Mouse (Mus musculus) limb, embryonic 10.5 days (tissue): ENCODE data around the gene Slc28a3. TPM values are rescaled to one million over a fixed set of nuclear protein-coding genes. Genes with fewer than 3 reads are reported as not detected.
A peak's percentile ranks its signal among the peaks of the same experiment; 100 is the strongest.

Experiments
- DNase-seq: peaks from one replicate; pipeline ENCODE4 v3.0.0-alpha.2; 2017; ENCODE audit warnings: low spot score
- H3K27ac ChIP-seq: fragments of 300-500 bp; sonication (generic); 2 replicates; pipeline ENCODE4 v1.5.1; 2016; ENCODE audit warnings: mild to moderate bottlenecking
- H3K27me3 ChIP-seq: fragments of 300-500 bp; sonication (generic); 2 replicates; pipeline ENCODE4 v1.6.1; 2016; ENCODE audit warnings: low read depth, mild to moderate bottlenecking; ENCODE audit not compliant: poor library complexity, severe bottlenecking
- H3K36me3 ChIP-seq: fragments of 300-500 bp; sonication (generic); 2 replicates; pipeline ENCODE4 v1.6.1; 2016; ENCODE audit warnings: mild to moderate bottlenecking, moderate library complexity
- H3K4me1 ChIP-seq: fragments of 300-500 bp; sonication (generic); 2 replicates; pipeline ENCODE4 v1.6.1; 2016
- H3K4me3 ChIP-seq: fragments of 300-500 bp; sonication (generic); 2 replicates; pipeline ENCODE4 v1.5.1; 2016; ENCODE audit warnings: mild to moderate bottlenecking, moderate library complexity
- H3K9me3 ChIP-seq: fragments of 300-500 bp; sonication (generic); replicated peaks from 2 replicates; pipeline ENCODE4 v1.6.1; 2016; ENCODE audit warnings: mild to moderate bottlenecking
- WGBS: fragments of 180-500 bp; shearing (Covaris S2); methylation state at CpG from one replicate; pipeline ENCODE4 v1.1.7; 2016; 5-methylcytosine and 5-hydroxymethylcytosine counted together
- polyA plus RNA-seq: library from polyadenylated mRNA; unstranded; fragments of >200 nt; fragmentation: Nextera tagmentation; extraction: Ambion mirVana; gene quantifications from 2 replicates; pipeline ENCODE4 v1.2.1, GENCODE M21; 2016

Slc28a3 gene
- polyA plus RNA-seq, 1 experiment from 2014 or later = 0.15 TPM

- Histone ChIP-seq H3K4me3 (no peak overlapping the region), H3K9me3 (no peaks in the 10 kb centered on the region), H3K27me3 (no peaks in the 10 kb centered on the region), H3K27ac (no peak overlapping the region), H3K36me3 (no peaks in the 10 kb centered on the region), H3K4me1 (peaks cover 10% of the 10 kb centered on the region)
- DNase-seq = no peak
- 74% methylated on average over 2 of the region's 2 CpGs for whole genome bisulfite sequencing
Measured at GRCm38 (mm10) chr13:58535321-58535720, 75.4 kb downstream of the Slc28a3 start.

- WGBS = 75% methylated on average over 3 of the region's 3 CpGs
- DNase-seq = no peak
Measured at GRCm38 (mm10) chr13:58534861-58535260, 75.8 kb downstream of the Slc28a3 start.

GRCm38 (mm10) chr13:58534216-58534841, 76.3 kb downstream of the Slc28a3 start:
- H3K4me3 ChIP-seq = no peak overlapping the region
- no peaks in the 10 kb centered on the region for H3K9me3 ChIP-seq
- no peak overlapping the region for H3K27ac ChIP-seq
- H3K27me3 ChIP-seq = no peaks in the 10 kb centered on the region
- WGBS = 72% methylated on average over 7 of the region's 7 CpGs
- DNase-seq = no peak
- H3K4me1 ChIP-seq = peaks cover 13% of the 10 kb centered on the region
- no peaks in the 10 kb centered on the region for H3K36me3 ChIP-seq

More at GRCm38 (mm10) chr13:58534861-58535260, 75.8 kb downstream of the Slc28a3 start:
- H3K4me3 ChIP-seq = no peak overlapping the region
- no peaks in the 10 kb centered on the region for H3K36me3 ChIP-seq
- no peak overlapping the region for H3K27ac ChIP-seq
- H3K27me3 ChIP-seq = no peaks in the 10 kb centered on the region
- no peaks in the 10 kb centered on the region for H3K9me3 ChIP-seq
- H3K4me1 ChIP-seq = peaks cover 10% of the 10 kb centered on the region

- no peaks in the 10 kb centered on the region for H3K9me3 ChIP-seq
- H3K27ac ChIP-seq = no peak overlapping the region
- WGBS = 91% methylated on average over 3 of the region's 3 CpGs
- H3K4me1 ChIP-seq = peaks cover 18% of the 10 kb centered on the region
- H3K4me3 ChIP-seq = no peak overlapping the region
- H3K27me3 ChIP-seq = peaks cover 21% of the 10 kb centered on the region
- no peak for DNase-seq
- no peaks in the 10 kb centered on the region for H3K36me3 ChIP-seq
Measured at GRCm38 (mm10) chr13:58524581-58524980, 86.1 kb downstream of the Slc28a3 start.

GRCm38 (mm10) chr13:58523761-58524117, 86.9 kb downstream of the Slc28a3 start:
- 58% methylated on average over 7 of the region's 7 CpGs for WGBS
- H3K36me3 ChIP-seq = no peaks in the 10 kb centered on the region
- DNase-seq = no peak
- no peaks in the 10 kb centered on the region for H3K9me3 ChIP-seq
- no peak overlapping the region for H3K27ac ChIP-seq
- H3K4me1 ChIP-seq = peaks cover 15% of the 10 kb centered on the region
- peaks cover 21% of the 10 kb centered on the region for H3K27me3 ChIP-seq
- no peak overlapping the region for H3K4me3 ChIP-seq

GRCm38 (mm10) chr13:58523011-58523760, 87.5 kb downstream of the Slc28a3 start:
- DNase-seq = peak; percentile 61
- 13% methylated on average over 20 of the region's 20 CpGs for WGBS
- Histone ChIP-seq H3K36me3 (no peaks in the 10 kb centered on the region), H3K27ac (0 out of 2 replicates have a peak overlapping the region, but pooled peaks have one; percentile 50), H3K27me3 (peaks cover 21% of the 10 kb centered on the region), H3K9me3 (no peaks in the 10 kb centered on the region), H3K4me3 (peak overlapping the region; percentile 35), H3K4me1 (peaks cover 19% of the 10 kb centered on the region)

DNA sequence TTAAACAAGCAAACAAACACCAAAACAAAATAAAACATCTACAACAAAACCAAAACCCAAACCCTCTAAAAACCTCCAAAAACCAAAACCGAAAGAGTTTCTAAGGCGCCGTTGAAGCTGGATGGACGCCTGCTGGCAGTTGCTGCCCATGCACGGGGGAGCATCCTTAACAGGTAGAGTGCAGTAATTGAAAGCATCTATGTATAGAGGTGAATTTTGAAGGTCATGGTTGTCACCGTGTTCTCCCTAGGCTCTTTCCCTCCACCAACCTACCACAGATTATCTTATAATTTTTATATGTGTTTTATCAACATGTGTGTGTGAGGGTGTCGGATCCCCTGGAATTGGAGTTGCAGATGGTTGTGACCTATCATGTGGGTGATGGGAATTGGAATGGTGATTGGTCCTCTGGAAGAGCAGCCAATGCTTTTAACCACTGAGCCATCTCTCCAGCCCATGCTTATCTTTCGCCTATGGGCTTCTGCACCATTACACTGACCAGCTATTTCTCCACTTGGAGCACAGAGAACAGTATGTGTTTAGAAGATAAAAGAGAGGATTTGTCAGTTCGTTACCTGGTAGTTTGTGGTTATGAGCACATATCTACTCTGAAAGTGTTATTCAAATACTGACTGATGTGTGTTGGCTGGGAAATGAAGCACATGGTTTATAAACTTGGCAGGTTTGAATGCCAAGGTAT, 89.2 kb downstream of the Slc28a3 start:
- DNase-seq = no peak
- Histone ChIP-seq H3K27ac (no peak overlapping the region), H3K36me3 (no peaks in the 10 kb centered on the region), H3K9me3 (no peaks in the 10 kb centered on the region), H3K4me1 (peaks cover 21% of the 10 kb centered on the region), H3K27me3 (peaks cover 21% of the 10 kb centered on the region), H3K4me3 (no peak overlapping the region)
- 91% methylated on average over 9 of the region's 9 CpGs for WGBS

DNA sequence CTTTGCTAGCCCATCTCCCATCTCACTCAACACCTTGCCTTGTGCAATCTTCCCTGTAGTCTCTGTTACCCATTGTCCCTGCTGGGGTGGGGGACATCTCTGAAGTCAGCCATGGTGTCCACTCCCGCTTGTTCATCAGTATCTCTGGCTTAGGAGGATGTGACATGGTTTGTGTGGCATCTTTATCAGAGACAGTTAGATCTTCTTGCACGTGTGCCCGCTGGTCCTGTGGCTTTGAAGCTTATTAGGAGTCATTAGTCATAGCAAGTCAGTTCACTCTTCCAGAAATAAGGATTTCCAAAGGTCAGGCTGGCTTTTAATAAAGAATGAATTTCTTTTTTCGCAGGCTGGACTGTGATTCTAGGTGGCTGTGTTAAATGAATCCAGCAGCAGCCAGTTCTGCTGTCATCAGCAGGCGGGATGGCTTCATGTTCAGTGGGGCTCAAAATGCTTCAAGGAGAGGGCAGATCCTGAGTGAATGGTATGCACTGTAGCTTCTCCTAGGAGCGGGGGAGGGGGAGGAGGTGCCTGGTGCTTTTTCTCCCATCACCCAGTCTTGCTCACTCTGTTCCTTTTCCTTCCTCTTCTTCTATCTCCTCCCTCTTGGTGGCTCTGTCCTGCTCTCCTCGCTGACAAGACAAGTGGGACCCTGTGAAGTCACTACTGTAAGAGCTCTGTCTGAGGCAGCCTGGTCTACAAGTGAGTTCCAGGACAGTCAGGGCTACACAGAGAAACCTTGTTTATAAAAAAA, 89.9 kb downstream of the Slc28a3 start:
- H3K36me3 ChIP-seq = no peaks in the 10 kb centered on the region
- no peak overlapping the region for H3K4me3 ChIP-seq
- H3K27me3 ChIP-seq = peaks cover 21% of the 10 kb centered on the region
- 66% methylated on average over 7 of the region's 7 CpGs for WGBS
- no peak for DNase-seq
- no peaks in the 10 kb centered on the region for H3K9me3 ChIP-seq
- no peak overlapping the region for H3K27ac ChIP-seq
- H3K4me1 ChIP-seq = peaks cover 21% of the 10 kb centered on the region

- no peak for DNase-seq
- Histone ChIP-seq H3K27me3 (peaks cover 21% of the 10 kb centered on the region), H3K4me3 (no peak overlapping the region), H3K27ac (no peak overlapping the region), H3K36me3 (no peaks in the 10 kb centered on the region), H3K4me1 (peaks cover 21% of the 10 kb centered on the region), H3K9me3 (no peaks in the 10 kb centered on the region)
- 97% methylated on average over 9 of the region's 9 CpGs for WGBS
Measured at GRCm38 (mm10) chr13:58520028-58520427, 90.6 kb downstream of the Slc28a3 start.

DNA sequence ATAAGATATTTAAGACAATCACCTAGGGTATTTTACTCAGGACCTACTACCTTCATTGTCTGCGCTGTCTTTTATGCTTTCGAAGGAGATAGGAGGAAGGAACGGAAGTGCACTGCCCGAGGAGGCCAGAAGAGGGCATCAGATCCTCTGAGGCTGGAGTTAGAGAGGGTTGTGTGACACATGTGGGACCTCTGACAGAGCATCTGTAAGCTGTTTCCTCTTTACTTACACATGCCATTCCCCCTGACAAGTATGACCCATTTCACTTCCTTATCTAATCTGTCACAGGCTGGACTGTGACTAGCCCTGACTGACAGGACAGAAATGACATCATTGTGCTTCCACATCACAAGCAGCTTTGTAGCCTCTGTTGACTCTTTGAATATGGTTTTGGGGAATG, 94.4 kb downstream of the Slc28a3 start:
- peaks cover 9% of the 10 kb centered on the region for H3K4me1 ChIP-seq
- no peak overlapping the region for H3K4me3 ChIP-seq
- no peaks in the 10 kb centered on the region for H3K9me3 ChIP-seq
- 96% methylated on average over 4 of the region's 4 CpGs for WGBS
- no peak for DNase-seq
- H3K27me3 ChIP-seq = no peaks in the 10 kb centered on the region
- no peak overlapping the region for H3K27ac ChIP-seq
- no peaks in the 10 kb centered on the region for H3K36me3 ChIP-seq

GRCm38 (mm10) chr13:58515635-58516034, 95.0 kb downstream of the Slc28a3 start:
- H3K27ac ChIP-seq = no peak overlapping the region
- peaks cover 5% of the 10 kb centered on the region for H3K4me1 ChIP-seq
- no peaks in the 10 kb centered on the region for H3K27me3 ChIP-seq
- DNase-seq = no peak
- no peaks in the 10 kb centered on the region for H3K36me3 ChIP-seq
- H3K9me3 ChIP-seq = no peaks in the 10 kb centered on the region
- no peak overlapping the region for H3K4me3 ChIP-seq
- 94% methylated on average over 5 of the region's 5 CpGs for WGBS

GRCm38 (mm10) chr13:58514147-58514727, 96.4 kb downstream of the Slc28a3 start:
- no peak for DNase-seq
- no peak overlapping the region for H3K27ac ChIP-seq
- no peaks in the 10 kb centered on the region for H3K9me3 ChIP-seq
- peaks cover 5% of the 10 kb centered on the region for H3K4me1 ChIP-seq
- no peaks in the 10 kb centered on the region for H3K36me3 ChIP-seq
- no peaks in the 10 kb centered on the region for H3K27me3 ChIP-seq
- 87% methylated on average over 8 of the region's 8 CpGs for WGBS
- H3K4me3 ChIP-seq = no peak overlapping the region
